Mouse (Mus musculus) liver, postnatal 0 days (tissue): ENCODE results near the gene Gas2. TPM values are rescaled to one million over a fixed set of nuclear protein-coding genes. Genes with fewer than 3 reads are reported as not detected.
A peak's percentile ranks its signal among the peaks of the same experiment; 100 is the strongest.

ENCODE experiments used
- ATAC-seq: fragments of 200-750 bp; cut with Nextera tagmentation; 2 replicates; pipeline ENCODE4 v1.8.0; 2017; ENCODE audit warnings: mild to moderate bottlenecking, moderate library complexity
- DNase-seq: peaks from one replicate; pipeline ENCODE4 v3.0.0-alpha.2; 2016
- H3K27ac ChIP-seq: fragments of 300-500 bp; sonication (generic); 2 replicates; pipeline ENCODE4 v1.5.1; 2014; ENCODE audit warnings: antibody characterized with exemption, moderate library complexity, mild to moderate bottlenecking, low read depth
- H3K27me3 ChIP-seq: fragments of 300-500 bp; sonication (generic); 2 replicates; pipeline ENCODE4 v1.6.1; 2014; ENCODE audit warnings: low read length, control low read depth, mixed read lengths; ENCODE audit not compliant: insufficient read depth
- H3K36me3 ChIP-seq: fragments of 300-500 bp; sonication (generic); replicated peaks from 2 replicates; pipeline ENCODE4 v1.6.1; 2014; ENCODE audit warnings: mild to moderate bottlenecking, control low read depth, low read length, moderate library complexity, mixed read lengths; ENCODE audit not compliant: insufficient read depth
- H3K4me1 ChIP-seq: fragments of 300-500 bp; sonication (generic); 2 replicates; pipeline ENCODE4 v1.6.1; 2014; ENCODE audit warnings: antibody characterized with exemption, mild to moderate bottlenecking, control low read depth; ENCODE audit not compliant: insufficient read depth
- H3K4me2 ChIP-seq: fragments of 300-500 bp; sonication (generic); 2 replicates; pipeline ENCODE4 v1.6.1; 2014; ENCODE audit warnings: low read depth, mild to moderate bottlenecking, low read length, moderate library complexity, mixed read lengths
- H3K4me3 ChIP-seq: fragments of 300-500 bp; sonication (generic); 2 replicates; pipeline ENCODE4 v1.5.1; 2014; ENCODE audit warnings: low read depth, low read length
- H3K9ac ChIP-seq: fragments of 300-500 bp; sonication (generic); replicated peaks from 2 replicates; pipeline ENCODE4 v1.6.1; 2014; ENCODE audit warnings: mild to moderate bottlenecking, moderate library complexity
- H3K9me3 ChIP-seq: fragments of 300-500 bp; sonication (generic); 2 replicates; pipeline ENCODE4 v1.6.1; 2016; ENCODE audit warnings: mild to moderate bottlenecking, control low read depth, low read length, mixed read lengths
- CTCF ChIP-seq: sonication (generic); IDR thresholded peaks from 2 replicates; pipeline ENCODE4 v1.5.1; 2016; ENCODE audit warnings: antibody characterized with exemption, low read depth
- EP300 ChIP-seq: IDR thresholded peaks from 2 replicates; pipeline ENCODE4 v1.6.1; 2016; ENCODE audit warnings: antibody characterized with exemption, low read depth, mild to moderate bottlenecking
- WGBS: fragments of 180-500 bp; shearing (Covaris S2); extraction: QIAGEN DNeasy Blood & Tissue Kit; methylation state at CpG from one replicate; pipeline ENCODE4 v1.1.7; 2014; ENCODE audit not compliant: insufficient replicate concordance; 5-methylcytosine and 5-hydroxymethylcytosine counted together
- polyA plus RNA-seq: library from polyadenylated mRNA; unstranded; fragments of >200 nt; fragmentation: Nextera tagmentation; extraction: Ambion mirVana; gene quantifications from 2 replicates; pipeline ENCODE4 v1.2.1, GENCODE M21; 2015

Gas2 gene
- polyA plus RNA-seq, 1 experiment from 2014 or later: 6.1 TPM

DNA sequence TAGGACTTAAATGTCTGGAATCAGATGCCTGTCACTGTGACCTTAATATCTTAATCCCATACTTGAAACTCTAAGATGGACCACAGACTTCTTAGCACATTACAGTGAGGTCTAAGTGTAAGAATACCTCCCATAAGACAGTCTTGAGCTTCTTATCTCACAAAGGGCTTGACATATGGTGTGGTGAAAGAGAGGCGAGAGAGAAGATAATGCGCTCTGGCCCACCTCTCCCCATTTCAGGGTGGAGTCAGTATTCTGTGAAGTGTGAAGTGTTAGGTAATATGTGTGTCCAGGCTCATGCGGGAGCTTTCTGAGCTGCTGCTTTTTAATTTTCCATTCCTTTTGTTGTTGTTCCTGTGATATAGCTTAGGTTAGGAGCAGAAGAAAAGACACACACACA, 129.2 kb downstream of the Gas2 start:
- Histone ChIP-seq H3K27me3 (no peaks in the 10 kb centered on the region), H3K27ac (peak overlapping the region; percentile 53), H3K36me3 (peaks cover 3% of the 10 kb centered on the region; the same call in 1 of the 2 replicates), H3K4me2 (peak overlapping the region; percentile 22), H3K9me3 (no peaks in the 10 kb centered on the region), H3K4me1 (peaks cover 17% of the 10 kb centered on the region), H3K9ac (no peak overlapping the region), H3K4me3 (no peak overlapping the region)
- ATAC-seq (peak; percentile 96), DNase-seq (peak; percentile 24)
- TF ChIP-seq CTCF (no peak), EP300 (peak; percentile 88)
- 61% methylated on average over 3 of the region's 3 CpGs for WGBS

DNA sequence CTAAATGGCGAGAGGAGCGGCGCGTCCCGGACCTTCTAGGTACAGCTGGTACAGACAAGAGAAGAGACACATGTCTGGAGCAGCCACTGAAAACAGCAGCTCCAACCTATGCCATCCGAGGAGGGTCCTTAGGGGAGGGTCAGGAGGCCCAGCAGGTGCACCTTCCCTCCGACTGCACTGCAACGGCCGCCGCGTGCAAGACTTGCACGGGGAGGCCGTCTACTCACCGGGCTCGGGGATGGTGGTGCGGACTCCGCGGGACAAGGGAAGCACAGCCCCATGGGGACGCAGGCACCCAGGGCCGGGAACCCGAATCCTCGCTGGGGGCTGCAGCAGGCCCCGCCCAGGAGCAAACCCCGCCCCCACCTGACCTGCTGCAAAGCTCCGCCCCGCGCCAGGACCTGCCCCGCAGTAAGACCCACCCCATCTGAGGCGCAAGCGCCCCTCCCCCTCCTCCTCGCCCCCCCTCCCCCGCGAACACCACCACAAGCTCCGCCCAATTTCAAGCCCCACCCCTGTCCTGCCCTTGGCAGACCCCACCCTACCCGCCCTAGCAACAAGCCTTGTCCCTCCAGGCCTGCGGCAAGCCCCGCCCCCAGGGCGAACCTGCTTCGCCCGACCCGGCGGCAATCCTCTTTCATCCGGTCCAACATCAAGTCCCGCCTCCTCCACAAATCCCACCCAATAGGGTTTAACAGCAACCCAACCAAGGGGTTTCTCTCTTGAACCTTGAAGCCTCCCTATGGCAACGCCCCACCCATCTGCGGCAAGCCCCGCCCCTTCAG, 143.9 kb downstream of the Gas2 start, which contains the start of gene Svip:
Gene Svip (minus strand): TSS at position 508 of the 785 bp plus-strand sequence.
- TF ChIP-seq CTCF (no peak), EP300 (0 out of 2 replicates have a peak, but pooled peaks have one; percentile 6)
- Histone ChIP-seq H3K36me3 (peaks cover 6% of the 10 kb centered on the region; the same call in 1 of the 2 replicates), H3K27ac (peak within 1 kb of the TSS; percentile 74), H3K4me2 (peak within 1 kb of the TSS; percentile 90), H3K9me3 (no peaks in the 10 kb centered on the region), H3K9ac (peak within 1 kb of the TSS; percentile 69), H3K4me3 (peak within 1 kb of the TSS; percentile 86), H3K27me3 (no peaks in the 10 kb centered on the region), H3K4me1 (peaks cover 11% of the 10 kb centered on the region; the same call in 1 of the 2 replicates)
- peak; percentile 93 for ATAC-seq
- DNase-seq: peak; percentile 96
- under 1% methylated on average over 33 of the region's 47 CpGs for WGBS

DNA sequence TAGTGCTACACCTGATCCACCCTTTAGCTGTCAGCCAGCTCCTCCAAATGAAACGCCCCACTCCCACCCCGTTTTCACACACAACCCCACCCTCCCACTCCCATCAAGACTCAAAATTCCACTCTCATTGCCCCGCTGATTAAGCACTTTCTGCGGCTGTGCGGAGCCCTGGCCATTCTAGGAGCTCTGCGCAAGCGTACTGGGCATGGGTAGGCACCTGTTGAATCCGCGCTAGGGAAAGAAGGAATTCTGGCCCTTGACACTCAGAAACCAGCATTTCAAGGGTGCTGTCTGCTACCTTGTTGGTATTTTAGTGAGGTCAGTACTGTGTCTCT, 144.4 kb downstream of the Gas2 start:
- peak overlapping the region; percentile 90 for H3K4me2 ChIP-seq
- H3K9ac ChIP-seq: peak overlapping the region; percentile 69
- H3K27ac ChIP-seq: peak overlapping the region; percentile 74
- peak overlapping the region; percentile 86 for H3K4me3 ChIP-seq
- H3K4me1 ChIP-seq: peaks cover 11% of the 10 kb centered on the region; the same call in 1 of the 2 replicates
- ATAC-seq (no peak), DNase-seq (no peak)
- no peaks in the 10 kb centered on the region for H3K9me3 ChIP-seq
- H3K36me3 ChIP-seq: peaks cover 6% of the 10 kb centered on the region; the same call in 1 of the 2 replicates
- WGBS: 5% methylated on average over 9 of the region's 9 CpGs
- no peaks in the 10 kb centered on the region for H3K27me3 ChIP-seq
- TF ChIP-seq CTCF (no peak), EP300 (0 out of 2 replicates have a peak, but pooled peaks have one; percentile 2)

DNA sequence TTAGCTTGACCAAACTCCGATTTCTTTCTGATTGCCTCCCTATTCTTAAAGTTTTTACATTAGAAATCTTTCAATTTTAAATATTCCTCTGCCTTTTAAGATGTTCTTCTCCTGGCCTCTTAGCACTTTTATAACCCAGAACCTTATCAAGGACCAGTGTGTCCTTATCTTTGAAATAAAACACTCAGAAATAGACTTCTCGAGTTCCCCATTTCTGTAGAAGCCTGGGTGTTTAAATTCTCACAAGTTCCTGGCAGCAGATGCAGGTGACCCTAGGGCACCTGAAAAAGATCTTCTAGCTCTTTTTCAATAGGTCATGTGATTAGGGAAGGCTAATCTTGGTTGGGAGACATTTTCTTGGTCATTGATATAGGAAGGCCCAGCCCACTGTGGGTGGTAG, 145.3 kb downstream of the Gas2 start:
- no peak overlapping the region for H3K4me2 ChIP-seq
- H3K9me3 ChIP-seq: no peaks in the 10 kb centered on the region
- no peak overlapping the region for H3K4me3 ChIP-seq
- TF ChIP-seq EP300 (no peak), CTCF (no peak)
- H3K4me1 ChIP-seq: peaks cover 11% of the 10 kb centered on the region; the same call in 1 of the 2 replicates
- no peaks in the 10 kb centered on the region for H3K27me3 ChIP-seq
- no peak overlapping the region for H3K9ac ChIP-seq
- peaks cover 6% of the 10 kb centered on the region; the same call in 1 of the 2 replicates for H3K36me3 ChIP-seq
- DNase-seq (no peak), ATAC-seq (no peak)
- WGBS: 59% methylated on average over 2 of the region's 2 CpGs
- no peak overlapping the region for H3K27ac ChIP-seq

DNA sequence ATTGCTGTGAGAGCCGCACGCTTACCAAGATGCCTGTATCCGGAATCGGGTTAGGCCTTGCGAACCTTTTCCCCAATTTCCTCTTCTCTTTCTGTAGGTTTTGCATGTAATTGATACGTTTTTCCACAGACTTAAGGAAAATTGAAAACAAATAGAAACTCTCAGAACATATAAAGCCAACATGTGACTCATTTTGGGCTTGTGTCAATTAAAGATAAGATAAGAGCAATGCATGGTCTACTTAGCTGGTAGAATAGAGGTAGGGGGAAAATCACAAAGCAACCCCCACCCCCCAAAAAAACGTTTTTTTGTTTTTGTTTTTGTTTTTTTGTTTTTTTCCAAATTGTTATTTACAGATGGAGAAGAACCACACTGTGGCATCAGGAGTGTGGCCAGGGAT, 151.6 kb downstream of the Gas2 start:
- Histone ChIP-seq H3K27ac (no peak overlapping the region), H3K4me2 (no peak overlapping the region), H3K9me3 (no peaks in the 10 kb centered on the region), H3K27me3 (no peaks in the 10 kb centered on the region), H3K9ac (no peak overlapping the region), H3K36me3 (no peaks in the 10 kb centered on the region), H3K4me3 (no peak overlapping the region), H3K4me1 (no peaks in the 10 kb centered on the region)
- DNase-seq (no peak), ATAC-seq (no peak)
- 75% methylated on average over 7 of the region's 7 CpGs for WGBS
- TF ChIP-seq EP300 (no peak), CTCF (no peak)

DNA sequence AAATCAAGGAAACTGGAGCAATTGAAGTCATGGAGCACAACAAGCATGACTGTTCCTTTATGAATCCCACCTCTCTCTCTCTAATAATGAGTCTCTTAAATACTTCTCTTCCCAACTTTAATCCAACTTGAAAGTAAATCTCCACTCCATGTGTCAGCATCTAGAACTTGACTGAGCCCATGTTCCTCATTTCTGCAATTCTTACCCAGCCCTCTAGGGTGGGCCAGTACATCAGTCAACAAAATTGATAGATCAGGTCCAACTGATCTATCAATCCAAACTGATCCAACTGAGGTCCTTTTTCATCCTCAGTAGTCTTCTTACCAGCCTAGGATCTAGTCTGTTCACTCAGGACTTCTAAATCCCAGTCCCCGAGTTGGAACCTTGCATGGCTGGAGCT, 153.4 kb downstream of the Gas2 start:
- WGBS: 65% methylated on average over 1 of the region's 1 CpGs
- Histone ChIP-seq H3K4me2 (no peak overlapping the region), H3K9me3 (no peaks in the 10 kb centered on the region), H3K9ac (no peak overlapping the region), H3K4me3 (no peak overlapping the region), H3K36me3 (no peaks in the 10 kb centered on the region), H3K4me1 (no peaks in the 10 kb centered on the region), H3K27ac (no peak overlapping the region), H3K27me3 (no peaks in the 10 kb centered on the region)
- ATAC-seq: no peak
- no peak for DNase-seq
- TF ChIP-seq EP300: no peak
- TF ChIP-seq CTCF: no peak
